Mouse (Mus musculus) adrenal gland, postnatal 36 days (tissue): Measurements from ENCODE around the gene Tbata. TPM values are rescaled to one million over a fixed set of nuclear protein-coding genes. Genes with fewer than 3 reads are reported as not detected.

Source experiments
- DNase-seq, 2 experiments: peaks; one replicate each; pipeline ENCODE4 v3.0.0; 2021; ENCODE audit warnings: mixed read lengths in 1 of 2
- total RNA-seq, 2 experiments: library from RNA; stranded (reverse); gene quantifications; 2 replicates each; pipeline ENCODE4 v1.2.3; 2021

The Tbata gene
- total RNA-seq, 2 experiments from 2014 or later, result not detected

GRCm38 (mm10) chr10:61167333-61168096 lies 4.2 kb upstream of the Tbata start:
- no peak for DNase-seq

- DNase-seq, result no peak
Measured at GRCm38 (mm10) chr10:61168393-61168792, 3.4 kb upstream of the Tbata start.

GRCm38 (mm10) chr10:61172496-61172895 lies 742 bp downstream of the Tbata start:
- no peak for DNase-seq

GRCm38 (mm10) chr10:61174711-61175441 lies 3.1 kb downstream of the Tbata start:
- DNase-seq, result no peak

GRCm38 (mm10) chr10:61175442-61176204 lies 3.9 kb downstream of the Tbata start:
- DNase-seq, result peak; percentile 45 to 46

- no peak for DNase-seq
Measured at GRCm38 (mm10) chr10:61176221-61176790, 4.6 kb downstream of the Tbata start.

GRCm38 (mm10) chr10:61177751-61178150 lies 6.0 kb downstream of the Tbata start:
- DNase-seq, result no peak

GRCm38 (mm10) chr10:61178687-61179086 lies 6.9 kb downstream of the Tbata start:
- no peak for DNase-seq

- no peak for DNase-seq
Measured at GRCm38 (mm10) chr10:61179927-61180326, 8.2 kb downstream of the Tbata start.

- no peak for DNase-seq
Measured at GRCm38 (mm10) chr10:61187001-61187400, 15.2 kb downstream of the Tbata start.

GRCm38 (mm10) chr10:61188010-61188409 lies 16.3 kb downstream of the Tbata start:
- DNase-seq, result no peak

GRCm38 (mm10) chr10:61194611-61195010 lies 22.9 kb downstream of the Tbata start:
- DNase-seq, result no peak

- DNase-seq, result no peak
Measured at GRCm38 (mm10) chr10:61195216-61195615, 23.5 kb downstream of the Tbata start.

- no peak for DNase-seq
Measured at GRCm38 (mm10) chr10:61195718-61196291, 24.1 kb downstream of the Tbata start.

GRCm38 (mm10) chr10:61199566-61200213 lies 27.9 kb downstream of the Tbata start:
- peak; percentile 75 to 79 for DNase-seq

- no peak for DNase-seq
Measured at GRCm38 (mm10) chr10:61200232-61200820, 28.6 kb downstream of the Tbata start.

- no peak for DNase-seq
Measured at GRCm38 (mm10) chr10:61200998-61201397, 29.2 kb downstream of the Tbata start.

GRCm38 (mm10) chr10:61201596-61202318 lies 30.0 kb downstream of the Tbata start:
- DNase-seq, result no peak

GRCm38 (mm10) chr10:61203930-61204329 lies 32.2 kb downstream of the Tbata start:
- DNase-seq, result no peak

GRCm38 (mm10) chr10:61208114-61208684 lies 36.4 kb downstream of the Tbata start:
- DNase-seq, result no peak
